Mouse (Mus musculus): ENCODE results near the gene Nipsnap2.
"Not testable (repeated sequence)": the region's sequence is repeated elsewhere in the genome, so short reads cannot be mapped to it uniquely, and the experiment has no call there.

DNA sequence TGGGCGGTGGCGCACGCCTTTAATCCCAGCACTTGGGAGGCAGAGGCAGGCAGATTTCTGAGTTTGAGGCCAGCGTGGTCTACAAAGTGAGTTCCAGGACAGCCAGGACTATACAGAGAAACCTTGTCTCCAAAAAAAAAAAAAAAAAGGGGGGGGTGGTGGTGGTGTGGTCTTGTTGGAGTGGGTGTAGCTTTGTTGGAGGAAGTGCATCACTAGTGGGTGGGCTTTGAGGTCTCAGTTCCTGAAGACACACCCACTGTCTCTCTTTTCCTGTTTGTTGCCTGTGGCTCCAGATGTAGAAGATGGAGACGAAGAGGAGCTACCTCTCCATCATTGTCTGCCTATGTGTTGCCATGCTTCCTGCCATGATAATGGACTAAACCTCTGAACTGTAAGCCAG is 39.7 kb upstream of the Nipsnap2 start:
- TF ChIP-seq EP300, CTCF (IDR thresholded peaks at IDR 0.05; ENCODE audit: low read depth): not testable (repeated sequence)

All from liver, postnatal 0 days (tissue).